Mouse (Mus musculus): ENCODE measurements around the gene Lpin2. TPM values are rescaled to one million over a fixed set of nuclear protein-coding genes. Genes with fewer than 3 reads are reported as not detected.
A peak's percentile ranks its signal among the peaks of the same experiment; 100 is the strongest.

The Lpin2 gene
- polyA plus RNA-seq, 1 experiment: 55.8 TPM

DNA sequence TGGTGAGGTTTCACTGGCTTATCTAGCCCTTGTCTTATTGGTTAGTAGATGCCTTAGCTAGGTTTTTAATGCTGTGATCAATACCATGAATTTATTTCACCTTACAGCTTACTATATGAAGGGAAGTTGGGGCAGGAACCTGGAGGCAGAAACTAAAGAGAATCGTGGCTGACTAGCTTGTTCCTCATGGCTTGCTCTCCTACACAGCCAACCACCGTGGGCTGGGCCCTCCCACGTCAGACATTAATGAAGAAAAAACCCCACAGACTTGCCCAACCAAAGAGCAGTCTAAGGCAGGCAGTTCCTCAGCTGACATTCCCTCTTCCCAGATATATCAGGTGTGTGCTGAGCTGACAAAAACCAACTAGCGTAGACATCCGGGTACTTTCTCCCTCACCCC lies 41.3 kb downstream of the Lpin2 start:
- WGBS: 71% methylated on average over 5 of the region's 5 CpGs
- Histone ChIP-seq H3K4me1 (ENCODE audit: control insufficient read depth, insufficient read depth, low read length) (no peaks in the 10 kb centered on the region), H3K4me3 (replicated peaks; ENCODE audit: extremely low read depth, low read depth, low read length) (no peak overlapping the region)
- no peak for DNase-seq
- TF ChIP-seq CTCF (IDR thresholded peaks at IDR 0.05; ENCODE audit: insufficient read depth, low read length) (no peak), POLR2A (IDR thresholded peaks at IDR 0.05; ENCODE audit: borderline replicate concordance, extremely low read depth, low read depth, low read length) (no peak)

- 31% methylated on average over 2 of the region's 2 CpGs for WGBS
- no peak for DNase-seq
Observed at GRCm38 (mm10) chr17:71224521-71224920, 42.2 kb downstream of the Lpin2 start.

GRCm38 (mm10) chr17:71225091-71225490 lies 42.7 kb downstream of the Lpin2 start:
- Histone ChIP-seq H3K4me3 (replicated peaks; ENCODE audit: extremely low read depth, low read depth, low read length) (no peak overlapping the region), H3K4me1 (ENCODE audit: control insufficient read depth, insufficient read depth, low read length) (no peaks in the 10 kb centered on the region)
- TF ChIP-seq POLR2A (IDR thresholded peaks at IDR 0.05; ENCODE audit: borderline replicate concordance, extremely low read depth, low read depth, low read length) (no peak), CTCF (IDR thresholded peaks at IDR 0.05; ENCODE audit: insufficient read depth, low read length) (peak; percentile 58)
- 55% methylated on average over 5 of the region's 5 CpGs for WGBS
- no peak for DNase-seq

More at GRCm38 (mm10) chr17:71224521-71224920, 42.2 kb downstream of the Lpin2 start:
- TF ChIP-seq POLR2A (IDR thresholded peaks at IDR 0.05; ENCODE audit: borderline replicate concordance, extremely low read depth, low read depth, low read length) (no peak), CTCF (IDR thresholded peaks at IDR 0.05; ENCODE audit: insufficient read depth, low read length) (no peak)
- H3K4me1 ChIP-seq (ENCODE audit: control insufficient read depth, insufficient read depth, low read length): no peaks in the 10 kb centered on the region
- H3K4me3 ChIP-seq (replicated peaks; ENCODE audit: extremely low read depth, low read depth, low read length): no peak overlapping the region

- H3K4me3 ChIP-seq (replicated peaks; ENCODE audit: extremely low read depth, low read depth, low read length): no peak overlapping the region
- no peaks in the 10 kb centered on the region for H3K4me1 ChIP-seq (ENCODE audit: control insufficient read depth, insufficient read depth, low read length)
- DNase-seq: no peak
- no peak for TF ChIP-seq CTCF (IDR thresholded peaks at IDR 0.05; ENCODE audit: insufficient read depth, low read length)
- no peak for TF ChIP-seq POLR2A (IDR thresholded peaks at IDR 0.05; ENCODE audit: borderline replicate concordance, extremely low read depth, low read depth, low read length)
- WGBS: 83% methylated on average over 9 of the region's 9 CpGs
Observed at GRCm38 (mm10) chr17:71227128-71227895, 45.0 kb downstream of the Lpin2 start.

GRCm38 (mm10) chr17:71228651-71229050 lies 46.3 kb downstream of the Lpin2 start:
- WGBS: 78% methylated on average over 7 of the region's 7 CpGs
- no peak for DNase-seq
- Histone ChIP-seq H3K4me1 (ENCODE audit: control insufficient read depth, insufficient read depth, low read length) (no peaks in the 10 kb centered on the region), H3K4me3 (replicated peaks; ENCODE audit: extremely low read depth, low read depth, low read length) (no peak overlapping the region)
- TF ChIP-seq POLR2A (IDR thresholded peaks at IDR 0.05; ENCODE audit: borderline replicate concordance, extremely low read depth, low read depth, low read length) (no peak), CTCF (IDR thresholded peaks at IDR 0.05; ENCODE audit: insufficient read depth, low read length) (no peak)

DNA sequence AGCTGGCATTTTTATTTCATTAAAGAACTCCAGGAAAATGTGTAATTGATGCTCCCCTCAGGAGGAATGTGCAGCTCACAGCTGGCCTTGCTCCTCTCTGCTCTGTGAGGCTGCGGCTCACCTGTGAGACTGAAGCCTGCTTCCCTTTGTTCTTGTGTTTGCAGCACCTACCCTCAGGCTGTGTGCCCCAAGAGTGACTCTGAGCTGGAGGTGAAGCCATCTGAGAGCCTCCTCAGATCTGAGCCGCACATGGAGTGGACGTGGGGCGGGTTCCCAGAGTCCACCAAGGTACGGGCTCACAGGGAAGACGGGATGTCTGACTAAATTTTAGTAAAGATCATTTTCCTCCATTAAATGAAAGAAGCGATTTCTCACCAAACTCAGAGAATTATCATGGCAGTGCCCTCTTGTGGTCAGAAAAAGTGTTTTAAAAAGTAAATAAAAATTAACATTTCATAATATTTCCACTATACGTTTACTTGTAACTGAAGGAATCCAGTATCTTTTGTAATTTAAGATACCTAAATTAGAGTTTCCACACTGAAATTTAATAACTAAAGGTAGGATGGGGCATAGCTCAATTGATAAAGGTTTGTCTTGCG lies 47.8 kb downstream of the Lpin2 start:
- DNase-seq: no peak
- Histone ChIP-seq H3K4me3 (replicated peaks; ENCODE audit: extremely low read depth, low read depth, low read length) (no peak overlapping the region), H3K4me1 (ENCODE audit: control insufficient read depth, insufficient read depth, low read length) (no peaks in the 10 kb centered on the region)
- 67% methylated on average over 9 of the region's 9 CpGs for WGBS
- no peak for TF ChIP-seq CTCF (IDR thresholded peaks at IDR 0.05; ENCODE audit: insufficient read depth, low read length)
- TF ChIP-seq POLR2A (IDR thresholded peaks at IDR 0.05; ENCODE audit: borderline replicate concordance, extremely low read depth, low read depth, low read length): no peak

DNA sequence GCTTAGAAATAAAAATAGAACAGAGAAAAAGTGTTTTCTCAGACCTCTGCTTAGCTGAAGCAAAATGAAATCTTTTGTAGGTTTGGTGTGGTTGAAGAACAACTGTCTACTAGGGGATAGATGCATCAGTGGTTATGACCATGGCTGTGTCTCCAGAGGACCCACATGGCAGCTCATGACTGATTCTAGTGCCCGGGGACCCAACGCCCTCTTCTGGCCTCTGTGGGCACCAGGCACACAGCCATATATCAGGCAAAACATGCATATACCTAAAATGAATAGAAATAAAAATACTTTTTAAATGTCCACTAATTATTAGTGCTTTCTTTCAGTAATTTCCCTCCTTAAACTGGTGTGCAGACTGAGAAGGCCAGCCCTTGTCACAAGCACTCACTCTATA lies 49.6 kb downstream of the Lpin2 start:
- TF ChIP-seq POLR2A (IDR thresholded peaks at IDR 0.05; ENCODE audit: borderline replicate concordance, extremely low read depth, low read depth, low read length) (no peak), CTCF (IDR thresholded peaks at IDR 0.05; ENCODE audit: insufficient read depth, low read length) (no peak)
- DNase-seq: no peak
- WGBS: 82% methylated on average over 2 of the region's 2 CpGs
- no peak overlapping the region for H3K4me3 ChIP-seq (replicated peaks; ENCODE audit: extremely low read depth, low read depth, low read length)
- no peaks in the 10 kb centered on the region for H3K4me1 ChIP-seq (ENCODE audit: control insufficient read depth, insufficient read depth, low read length)

- 90% methylated on average over 4 of the region's 4 CpGs for WGBS
- Histone ChIP-seq H3K4me3 (replicated peaks; ENCODE audit: extremely low read depth, low read depth, low read length) (no peak overlapping the region), H3K4me1 (ENCODE audit: control insufficient read depth, insufficient read depth, low read length) (no peaks in the 10 kb centered on the region)
- TF ChIP-seq POLR2A (IDR thresholded peaks at IDR 0.05; ENCODE audit: borderline replicate concordance, extremely low read depth, low read depth, low read length) (no peak), CTCF (IDR thresholded peaks at IDR 0.05; ENCODE audit: insufficient read depth, low read length) (no peak)
- no peak for DNase-seq
Observed at GRCm38 (mm10) chr17:71233210-71233609, 50.9 kb downstream of the Lpin2 start.

- DNase-seq: no peak
- Histone ChIP-seq H3K4me1 (ENCODE audit: control insufficient read depth, insufficient read depth, low read length) (no peaks in the 10 kb centered on the region), H3K4me3 (replicated peaks; ENCODE audit: extremely low read depth, low read depth, low read length) (no peak overlapping the region)
- WGBS: 83% methylated on average over 12 of the region's 12 CpGs
- TF ChIP-seq CTCF (IDR thresholded peaks at IDR 0.05; ENCODE audit: insufficient read depth, low read length) (no peak), POLR2A (IDR thresholded peaks at IDR 0.05; ENCODE audit: borderline replicate concordance, extremely low read depth, low read depth, low read length) (no peak)
Observed at GRCm38 (mm10) chr17:71234041-71234594, 51.8 kb downstream of the Lpin2 start.

Data from lung, adult 2 months (tissue).